18 mouse cellular contexts compared by ENCODE assay signal in genomic region chr9:32500063-32500462, GRCm38 (mm10). TPM values are rescaled to one million over a fixed set of nuclear protein-coding genes. Genes with fewer than 3 reads are reported as not detected.
DNase-seq lines count a peak whose midpoint lies in the region; ATAC-seq lines count a peak whose summit lies in the region.
"Had no signal": no experiment of that assay in that cellular context is flagged by ENCODE, and none has a peak within 500 bp of the region (broad histone marks: within the 10 kb centered on the region; RNA-seq: fewer than 3 reads in every experiment).

No protein-coding gene starts in this region.

- WGBS in heart, embryonic 16.5 days, result 58% methylated on average over 5 of the region's 5 CpGs

- intact Hi-C loops in heart, postnatal 14 days (cut with DNase I), result loop anchor here (2.0 to 5.0 kb wide), 2 partner anchors 19 to 33 kb away; no protein-coding TSS in a partner anchor

- no peak for DNase-seq in heart, postnatal 14 days
- DNase-seq in thymus, postnatal 14 days, result peak; percentile 42
- no peak for DNase-seq in thymus, postnatal 10 days (ENCODE audit: low spot score in 2 of 2)
- no peak for DNase-seq in frontal cortex, postnatal 36 days (ENCODE audit: low spot score in 2 of 2)
- DNase-seq in layer of hippocampus, postnatal 36 days, result no peak
- no peak for DNase-seq in urinary bladder, postnatal 14 days (ENCODE audit: low spot score)
- DNase-seq: cerebellum, adult 9-11 months; gastrocnemius, postnatal 10 days had no signal

- no peak overlapping the region for H3K4me2 ChIP-seq in heart, embryonic 16.5 days (ENCODE audit: low read depth, low read length)
- H3K4me2 ChIP-seq: heart, embryonic 13.5 days; hindbrain, embryonic 15.5 days; liver, embryonic 15.5 days; stomach, embryonic 15.5 days had no signal

- H3K9me3 ChIP-seq in heart, embryonic 16.5 days (replicated peaks; ENCODE audit: control insufficient read depth, low read length), result no peaks in the 10 kb centered on the region
- H3K9me3 ChIP-seq: heart, embryonic 13.5 days; hindbrain, embryonic 15.5 days; limb, embryonic 10.5 days; liver, embryonic 15.5 days; midbrain, embryonic 10.5 days; stomach, embryonic 15.5 days had no signal

- peak overlapping the region; percentile 23; the same call in 1 of the 2 replicates for H3K27ac ChIP-seq in heart, embryonic 16.5 days (ENCODE audit: low read length)
- H3K27ac ChIP-seq: heart, embryonic 13.5 days; hindbrain, embryonic 15.5 days; layer of hippocampus, adult 2 months; limb, embryonic 10.5 days; liver, embryonic 15.5 days; midbrain, embryonic 10.5 days; stomach, embryonic 15.5 days had no signal

- ATAC-seq in heart, embryonic 16.5 days (replicated peaks; ENCODE audit: extremely low read depth, insufficient read depth, low FRiP score), result no peak
- ATAC-seq in megakaryocyte, adult 5-6 weeks (ENCODE audit: poor library complexity, severe bottlenecking), result peak; percentile 65

- H3K27me3 ChIP-seq in heart, embryonic 16.5 days (ENCODE audit: control insufficient read depth, insufficient read depth, low read length), result no peaks in the 10 kb centered on the region
- H3K27me3 ChIP-seq: heart, embryonic 13.5 days; hindbrain, embryonic 15.5 days; stomach, embryonic 15.5 days had no signal

- no peak overlapping the region for H3K4me3 ChIP-seq in heart, embryonic 16.5 days (ENCODE audit: low read length)
- H3K4me3 ChIP-seq: heart, embryonic 13.5 days; hindbrain, embryonic 15.5 days; layer of hippocampus, adult 2 months; limb, embryonic 10.5 days; liver, embryonic 15.5 days; midbrain, embryonic 10.5 days; stomach, embryonic 15.5 days had no signal

- H3K4me1 ChIP-seq in heart, embryonic 16.5 days (ENCODE audit: control insufficient read depth, insufficient read depth, low read length), result peaks cover 30% of the 10 kb centered on the region
- H3K4me1 ChIP-seq: stomach, embryonic 15.5 days had no signal

- no peak overlapping the region for H3K9ac ChIP-seq in heart, embryonic 16.5 days (ENCODE audit: low read length)
- H3K9ac ChIP-seq: heart, embryonic 13.5 days; hindbrain, embryonic 15.5 days; liver, embryonic 15.5 days; stomach, embryonic 15.5 days had no signal

- no peaks in the 10 kb centered on the region for H3K36me3 ChIP-seq in heart, embryonic 16.5 days (ENCODE audit: control insufficient read depth, insufficient read depth)
- H3K36me3 ChIP-seq: heart, embryonic 13.5 days; hindbrain, embryonic 15.5 days; liver, embryonic 15.5 days; midbrain, embryonic 10.5 days; stomach, embryonic 15.5 days had no signal

RNA-seq across cellular contexts. Expression of gene Fli1, which starts 42.6 kb away (rescaled TPM):
- 20.1 and 23.4 TPM in 2 replicates for polyA plus RNA-seq in heart, embryonic 16.5 days (2015; fragmentation: Nextera tagmentation; extraction: Ambion mirVana)
- total RNA-seq in heart, postnatal 14 days (2021), result 10 to 100 TPM; 37.0 to 41.0 TPM
- total RNA-seq in megakaryocyte, adult 5-6 weeks (2015), result 89.0 and 92.7 TPM in 2 replicates
- 95.8 and 106 TPM in 2 replicates for total RNA-seq in megakaryocyte, adult 5-6 weeks (2017)
- total RNA-seq in layer of hippocampus, postnatal 36 days (2021), result 1 to 10 TPM; 5.4 to 6.3 TPM
- polyA plus RNA-seq: C2C12 had no signal

Comparison
In these comparisons a context has a peak if more than half of its experiments do, and no peak if none do; other contexts are left out.
1. RNA of gene Fli1, which starts 42.6 kb away (total RNA-seq): 89.0 to 106 TPM in megakaryocyte, adult 5-6 weeks and 37.0 to 41.0 TPM in heart, postnatal 14 days; 5.4 to 6.3 TPM in layer of hippocampus, postnatal 36 days; every median in the first group is over 4 times any median in the second.